Mouse (Mus musculus) hindbrain, embryonic 12.5 days (tissue): ENCODE results near the gene Gm20388. TPM values are rescaled to one million over a fixed set of nuclear protein-coding genes. Genes with fewer than 3 reads are reported as not detected.

Source experiments
- ATAC-seq: fragments of 200-750 bp; cut with Nextera tagmentation; 2 replicates; pipeline ENCODE4 v1.8.0; 2017; ENCODE audit warnings: moderate TSS enrichment; ENCODE audit not compliant: low FRiP score
- H3K27ac ChIP-seq: fragments of 300-500 bp; sonication (generic); 2 replicates; pipeline ENCODE4 v1.5.1; 2016; ENCODE audit warnings: mild to moderate bottlenecking
- H3K27me3 ChIP-seq: fragments of 300-500 bp; sonication (generic); 2 replicates; pipeline ENCODE4 v1.6.1; 2016; ENCODE audit warnings: mild to moderate bottlenecking
- H3K36me3 ChIP-seq: fragments of 300-500 bp; sonication (generic); 2 replicates; pipeline ENCODE4 v1.6.1; 2016; ENCODE audit warnings: mild to moderate bottlenecking
- H3K4me1 ChIP-seq: fragments of 300-500 bp; sonication (generic); 2 replicates; pipeline ENCODE4 v1.6.1; 2016
- H3K4me2 ChIP-seq: fragments of 300-500 bp; sonication (generic); replicated peaks from 2 replicates; pipeline ENCODE4 v1.6.1; 2016; ENCODE audit warnings: mild to moderate bottlenecking
- H3K4me3 ChIP-seq: fragments of 300-500 bp; sonication (generic); 2 replicates; pipeline ENCODE4 v1.5.1; 2016; ENCODE audit warnings: mild to moderate bottlenecking
- H3K9ac ChIP-seq: fragments of 300-500 bp; sonication (generic); 2 replicates; pipeline ENCODE4 v1.6.1; 2016; ENCODE audit warnings: mild to moderate bottlenecking, moderate library complexity
- H3K9me3 ChIP-seq: fragments of 300-500 bp; sonication (generic); replicated peaks from 2 replicates; pipeline ENCODE4 v1.6.1; 2016; ENCODE audit warnings: mild to moderate bottlenecking
- WGBS: fragments of 180-500 bp; shearing (Covaris S2); methylation state at CpG from one replicate; pipeline ENCODE4 v1.1.7; 2016; 5-methylcytosine and 5-hydroxymethylcytosine counted together
- polyA plus RNA-seq: library from polyadenylated mRNA; unstranded; fragments of >200 nt; fragmentation: Nextera tagmentation; extraction: Ambion mirVana; gene quantifications from 2 replicates; pipeline ENCODE4 v1.2.1, GENCODE M21; 2016

The Gm20388 gene
- polyA plus RNA-seq, 1 experiment from 2014 or later = not detected

DNA sequence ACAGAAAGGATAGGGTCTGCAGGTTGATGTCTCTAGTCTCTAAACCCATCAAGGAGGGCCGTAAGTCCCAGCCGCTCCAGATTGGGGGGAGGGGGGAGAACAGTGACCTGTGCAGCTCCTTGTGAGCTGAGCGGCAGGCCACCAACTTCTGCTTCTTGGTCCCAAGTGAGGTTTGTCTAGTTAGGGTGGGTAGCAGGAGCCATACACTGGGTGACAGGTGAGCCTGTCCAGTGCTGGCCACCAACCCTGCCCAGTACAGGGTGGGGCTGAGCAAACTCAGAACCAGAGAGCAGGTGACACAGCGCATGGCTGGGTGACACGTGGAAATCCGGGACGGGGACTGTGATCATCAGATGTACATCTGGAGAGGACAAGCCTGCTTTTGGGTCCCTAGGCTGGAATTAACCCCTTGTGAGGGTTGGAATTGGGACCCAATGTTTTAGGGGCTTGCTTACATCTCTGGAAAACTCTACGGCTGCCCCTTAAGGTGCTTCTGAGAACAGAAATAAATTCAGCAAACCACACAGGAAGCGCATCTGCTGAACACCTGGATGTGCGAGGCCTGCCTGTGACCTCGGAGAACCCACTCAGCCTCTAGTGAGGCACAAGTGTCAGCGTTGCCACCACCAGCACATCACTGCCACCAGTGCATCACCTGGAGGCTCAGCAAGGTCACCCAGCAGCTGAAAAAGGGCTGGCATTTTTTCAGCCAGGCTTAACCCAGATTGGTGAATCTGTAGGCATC lies 2791.0 kb downstream of the Gm20388 start:
- no peak overlapping the region for H3K4me3 ChIP-seq
- ATAC-seq = no peak
- H3K4me1 ChIP-seq = peaks cover 18% of the 10 kb centered on the region
- no peaks in the 10 kb centered on the region for H3K36me3 ChIP-seq
- H3K9me3 ChIP-seq = no peaks in the 10 kb centered on the region
- 0 out of 2 replicates have a peak, but pooled peaks cover 14% of the 10 kb centered on the region for H3K27me3 ChIP-seq
- H3K9ac ChIP-seq = no peak overlapping the region
- H3K4me2 ChIP-seq = no peak overlapping the region
- 85% methylated on average over 12 of the region's 12 CpGs for WGBS
- no peak overlapping the region for H3K27ac ChIP-seq

DNA sequence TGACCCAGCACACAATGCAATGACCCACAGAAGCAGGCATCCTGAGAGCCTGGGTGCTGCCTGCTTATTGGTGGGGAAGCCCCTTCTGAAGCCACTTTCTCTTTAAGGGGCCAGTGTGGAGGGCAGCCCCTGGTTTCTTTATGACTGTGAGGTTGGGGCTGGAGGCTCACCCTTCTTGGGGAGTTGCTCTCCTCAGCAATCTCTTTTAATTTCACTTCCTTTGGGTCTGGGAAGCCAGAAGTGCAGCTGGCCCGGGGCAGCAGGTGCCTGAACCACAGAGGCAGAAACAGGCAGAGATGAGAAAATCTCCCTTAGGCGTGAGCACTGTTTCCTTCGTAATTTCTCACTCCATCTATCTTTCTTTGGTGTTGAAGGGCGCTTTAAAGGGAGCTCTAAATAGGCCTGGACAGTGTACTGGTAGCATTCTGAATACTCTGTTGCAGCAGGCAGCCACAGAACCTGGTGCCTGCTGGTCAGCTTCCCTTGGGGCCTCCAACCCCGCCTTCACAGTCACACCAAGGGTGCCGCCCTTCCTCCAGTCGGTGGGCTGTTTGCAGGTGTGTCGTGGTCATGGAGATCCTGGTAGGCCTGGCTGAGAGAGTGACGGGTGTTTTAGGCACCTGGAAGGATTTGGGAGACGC lies 2791.8 kb downstream of the Gm20388 start:
- no peak overlapping the region for H3K4me3 ChIP-seq
- H3K36me3 ChIP-seq = no peaks in the 10 kb centered on the region
- H3K27me3 ChIP-seq = 0 out of 2 replicates have a peak, but pooled peaks cover 11% of the 10 kb centered on the region
- H3K9ac ChIP-seq = no peak overlapping the region
- 55% methylated on average over 10 of the region's 10 CpGs for WGBS
- ATAC-seq = no peak
- H3K4me2 ChIP-seq = no peak overlapping the region
- H3K9me3 ChIP-seq = no peaks in the 10 kb centered on the region
- H3K27ac ChIP-seq = no peak overlapping the region
- H3K4me1 ChIP-seq = peaks cover 18% of the 10 kb centered on the region

DNA sequence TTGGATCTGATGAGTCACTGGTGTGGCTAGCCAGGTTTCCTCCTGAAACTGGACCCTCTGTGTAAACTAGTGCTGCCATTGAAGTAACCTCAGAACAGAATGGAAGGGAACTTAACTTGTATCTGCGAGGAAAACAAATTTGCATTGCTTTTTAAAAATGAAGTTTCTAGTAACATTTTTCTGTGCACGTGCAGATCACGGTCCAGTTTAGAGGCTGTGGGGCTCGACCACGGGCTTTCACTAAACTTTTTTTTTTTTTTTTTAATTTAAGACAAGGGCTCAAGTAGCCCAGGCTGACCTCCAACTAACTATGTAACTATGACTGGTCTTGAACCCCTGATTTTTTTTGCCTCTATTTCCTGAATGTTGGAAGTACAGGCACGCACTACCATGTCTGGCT lies 2792.3 kb downstream of the Gm20388 start:
- Histone ChIP-seq H3K9me3 (no peaks in the 10 kb centered on the region), H3K27me3 (0 out of 2 replicates have a peak, but pooled peaks cover 11% of the 10 kb centered on the region), H3K36me3 (no peaks in the 10 kb centered on the region), H3K4me1 (peaks cover 18% of the 10 kb centered on the region), H3K27ac (no peak overlapping the region), H3K9ac (no peak overlapping the region), H3K4me2 (no peak overlapping the region), H3K4me3 (no peak overlapping the region)
- 89% methylated on average over 6 of the region's 6 CpGs for WGBS
- no peak for ATAC-seq

DNA sequence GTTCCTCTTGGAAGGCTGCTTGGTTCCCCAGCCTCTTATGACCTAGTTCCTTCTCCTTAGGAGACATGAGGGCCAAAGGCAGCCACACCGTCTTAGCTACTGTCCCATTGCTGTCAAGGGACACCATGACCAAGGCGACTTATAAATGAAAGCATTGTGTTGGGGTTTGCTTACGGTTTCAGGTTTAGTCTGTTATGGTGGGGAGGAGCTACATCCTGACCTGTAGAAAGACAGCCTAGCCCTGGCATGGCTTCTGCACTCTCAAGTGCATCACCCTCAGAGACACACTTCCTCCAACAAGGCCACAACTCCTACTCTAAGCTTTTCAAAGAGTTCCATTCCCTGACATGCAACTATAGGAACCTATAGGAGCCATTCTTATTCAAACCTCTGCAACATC lies 2794.0 kb downstream of the Gm20388 start:
- H3K27ac ChIP-seq = no peak overlapping the region
- 79% methylated on average over 3 of the region's 3 CpGs for WGBS
- no peak overlapping the region for H3K4me2 ChIP-seq
- H3K27me3 ChIP-seq = 0 out of 2 replicates have a peak, but pooled peaks cover 5% of the 10 kb centered on the region
- no peak overlapping the region for H3K4me3 ChIP-seq
- H3K36me3 ChIP-seq = no peaks in the 10 kb centered on the region
- no peaks in the 10 kb centered on the region for H3K9me3 ChIP-seq
- ATAC-seq = no peak
- H3K4me1 ChIP-seq = peaks cover 16% of the 10 kb centered on the region
- H3K9ac ChIP-seq = no peak overlapping the region

DNA sequence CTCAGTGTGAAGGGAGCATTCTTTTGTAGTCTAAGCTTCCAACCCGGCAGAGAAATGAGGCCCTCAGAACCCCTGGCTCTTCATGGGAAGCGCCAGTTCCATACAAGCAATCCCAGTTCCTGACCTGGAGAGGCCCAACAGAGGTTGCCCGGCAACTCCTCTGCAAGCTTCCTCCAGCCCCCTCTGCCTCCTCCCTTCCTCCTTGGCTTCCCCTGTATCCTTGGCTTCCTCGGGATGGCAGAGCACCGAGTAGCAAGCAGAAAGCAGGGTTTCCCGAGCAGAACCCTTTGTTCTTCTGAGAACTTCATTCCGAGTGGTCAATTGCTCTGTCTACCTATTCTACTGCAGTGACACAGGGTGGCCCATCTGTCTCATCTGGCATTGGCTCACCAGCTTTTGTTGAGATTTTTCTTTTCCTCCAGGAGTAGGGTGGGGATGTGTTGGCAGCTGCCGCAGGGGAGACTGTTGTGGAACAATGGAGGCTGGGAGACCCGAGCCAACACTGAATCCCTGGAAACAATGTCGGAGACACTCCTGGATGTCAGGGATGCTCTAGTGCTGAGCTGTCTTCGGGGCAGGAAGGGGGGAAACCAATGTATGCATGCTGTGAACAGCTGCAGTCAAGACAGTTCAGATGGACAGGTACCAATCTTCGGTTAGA lies 2795.4 kb downstream of the Gm20388 start:
- H3K27ac ChIP-seq = no peak overlapping the region
- no peak overlapping the region for H3K4me3 ChIP-seq
- WGBS = 35% methylated on average over 12 of the region's 12 CpGs
- peaks cover 13% of the 10 kb centered on the region for H3K4me1 ChIP-seq
- H3K27me3 ChIP-seq = no peaks in the 10 kb centered on the region
- no peak overlapping the region for H3K9ac ChIP-seq
- H3K9me3 ChIP-seq = no peaks in the 10 kb centered on the region
- no peak overlapping the region for H3K4me2 ChIP-seq
- no peaks in the 10 kb centered on the region for H3K36me3 ChIP-seq
- no peak for ATAC-seq

DNA sequence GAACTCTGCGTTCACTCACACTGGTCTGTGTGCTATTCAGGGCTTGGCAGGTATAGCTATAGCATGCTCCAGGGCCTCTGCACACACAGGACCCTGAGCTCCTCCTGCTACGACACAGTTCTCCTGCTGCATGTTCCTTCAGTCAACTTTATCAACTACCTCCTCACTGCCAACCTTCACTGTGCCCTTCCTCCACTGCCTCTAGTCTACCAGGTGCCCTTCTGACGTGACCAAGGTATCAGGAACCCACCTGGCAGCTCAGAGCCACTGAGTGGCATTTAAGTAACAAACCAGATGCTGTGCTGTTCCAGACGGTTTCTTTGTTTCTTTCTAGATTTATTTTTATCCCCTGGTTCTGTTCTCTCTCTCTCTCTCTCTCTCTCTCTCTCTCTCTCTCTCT lies 2796.5 kb downstream of the Gm20388 start:
- 78% methylated on average over 4 of the region's 4 CpGs for WGBS
- H3K9ac ChIP-seq = no peak overlapping the region
- H3K9me3 ChIP-seq = no peaks in the 10 kb centered on the region

DNA sequence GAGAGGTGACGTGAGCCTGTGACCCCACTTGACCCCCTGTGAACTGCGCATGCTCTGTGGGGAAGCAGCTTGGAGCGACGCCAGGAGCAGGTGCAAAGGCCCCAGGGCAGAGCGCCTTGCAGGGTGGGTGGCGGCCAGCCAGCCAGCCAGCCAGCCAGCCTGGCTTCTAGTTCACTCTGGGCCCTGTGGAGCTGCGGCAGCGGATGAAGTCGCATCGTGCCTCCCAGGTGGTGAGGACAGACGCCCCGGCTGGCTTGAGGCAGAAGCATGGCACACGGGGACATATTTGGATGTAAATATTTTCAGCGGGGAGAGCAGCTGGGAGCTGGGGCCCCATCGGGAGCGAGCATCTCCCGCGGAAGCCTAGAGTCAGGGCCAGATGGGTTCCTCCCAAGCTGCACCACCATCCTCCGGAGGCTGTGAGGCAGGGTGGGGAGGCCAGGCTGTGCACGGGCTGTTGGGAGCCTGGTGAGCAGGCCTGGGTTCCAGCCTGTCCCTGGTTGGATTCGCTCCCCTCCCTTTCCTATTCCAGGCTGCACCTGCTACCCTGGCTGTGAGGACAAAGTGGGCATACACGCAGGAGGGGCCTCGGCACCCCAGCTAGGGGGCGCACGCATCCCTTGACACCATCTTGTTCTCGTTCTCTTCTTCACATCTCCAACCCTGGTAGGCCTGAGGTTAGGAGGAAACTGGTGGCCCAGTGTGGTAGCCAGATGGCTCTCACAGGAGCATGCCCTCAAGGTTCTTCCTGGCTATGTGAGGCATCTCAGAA lies 2798.9 kb downstream of the Gm20388 start:
- Histone ChIP-seq H3K4me1 (peaks cover 13% of the 10 kb centered on the region), H3K9me3 (no peaks in the 10 kb centered on the region), H3K4me2 (no peak overlapping the region), H3K27me3 (no peaks in the 10 kb centered on the region), H3K27ac (peak overlapping the region; percentile 69), H3K4me3 (no peak overlapping the region), H3K36me3 (no peaks in the 10 kb centered on the region), H3K9ac (no peak overlapping the region)
- peak; percentile 79 for ATAC-seq
- 31% methylated on average over 26 of the region's 26 CpGs for WGBS

More for the DNA sequence above, 2796.5 kb downstream of the Gm20388 start:
- H3K4me1 ChIP-seq = peaks cover 13% of the 10 kb centered on the region
- H3K27ac ChIP-seq = no peak overlapping the region
- H3K36me3 ChIP-seq = no peaks in the 10 kb centered on the region
- no peak overlapping the region for H3K4me3 ChIP-seq
- H3K27me3 ChIP-seq = no peaks in the 10 kb centered on the region
- H3K4me2 ChIP-seq = no peak overlapping the region
- no peak for ATAC-seq

DNA sequence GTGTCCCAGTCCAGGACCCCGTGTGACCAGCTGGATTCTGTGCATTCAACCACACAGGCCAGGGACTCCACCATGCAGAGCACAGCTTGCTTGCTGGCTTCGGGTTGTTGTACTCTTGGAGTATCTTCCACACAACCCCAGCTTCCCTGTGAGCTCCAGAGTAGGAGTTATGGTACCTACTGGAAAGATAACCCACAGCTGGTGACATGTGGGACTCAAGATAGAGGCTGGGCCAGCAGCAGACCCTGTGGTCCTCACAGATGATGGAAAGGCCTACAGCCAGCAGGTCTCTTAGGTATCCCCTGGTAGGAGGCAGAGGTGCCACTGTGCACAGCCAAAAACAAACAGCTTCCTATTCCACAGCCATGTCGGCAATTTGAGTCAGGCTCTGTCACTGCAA lies 2800.8 kb downstream of the Gm20388 start:
- no peak overlapping the region for H3K4me3 ChIP-seq
- no peak overlapping the region for H3K27ac ChIP-seq
- no peak for ATAC-seq
- 80% methylated on average over 3 of the region's 3 CpGs for WGBS
- peaks cover 6% of the 10 kb centered on the region for H3K4me1 ChIP-seq
- H3K9ac ChIP-seq = no peak overlapping the region
- no peak overlapping the region for H3K4me2 ChIP-seq
- no peaks in the 10 kb centered on the region for H3K9me3 ChIP-seq
- H3K27me3 ChIP-seq = 0 out of 2 replicates have a peak, but pooled peaks cover 3% of the 10 kb centered on the region
- no peaks in the 10 kb centered on the region for H3K36me3 ChIP-seq

DNA sequence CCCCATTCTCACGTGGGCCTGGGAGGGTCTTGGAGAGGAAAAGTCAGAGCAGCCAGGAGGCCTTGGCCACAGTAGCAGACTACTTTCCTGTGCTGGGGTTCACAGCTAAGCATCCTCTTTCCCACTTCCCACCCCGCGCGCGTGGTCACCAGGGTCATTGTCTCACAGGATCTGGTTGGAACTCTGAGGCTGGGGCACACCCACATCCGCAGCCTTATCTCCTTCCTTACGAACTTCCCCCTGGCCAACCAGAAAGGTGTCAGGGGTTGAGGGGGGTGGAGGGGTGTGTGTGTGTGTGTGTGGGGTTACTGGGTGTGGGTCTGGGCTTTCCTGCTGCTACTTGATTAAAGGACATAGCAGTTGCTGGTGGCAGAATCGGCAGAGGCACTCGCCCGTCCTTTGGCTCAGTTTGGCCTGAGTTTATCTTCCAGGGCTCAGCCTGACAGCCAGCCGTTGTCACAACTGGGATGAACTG lies 2801.3 kb downstream of the Gm20388 start:
- Histone ChIP-seq H3K4me3 (no peak overlapping the region), H3K27ac (no peak overlapping the region), H3K4me2 (no peak overlapping the region), H3K4me1 (peaks cover 8% of the 10 kb centered on the region), H3K36me3 (no peaks in the 10 kb centered on the region), H3K27me3 (peaks cover 7% of the 10 kb centered on the region; the same call in 1 of the 2 replicates), H3K9me3 (no peaks in the 10 kb centered on the region), H3K9ac (no peak overlapping the region)
- 80% methylated on average over 11 of the region's 11 CpGs for WGBS
- no peak for ATAC-seq

DNA sequence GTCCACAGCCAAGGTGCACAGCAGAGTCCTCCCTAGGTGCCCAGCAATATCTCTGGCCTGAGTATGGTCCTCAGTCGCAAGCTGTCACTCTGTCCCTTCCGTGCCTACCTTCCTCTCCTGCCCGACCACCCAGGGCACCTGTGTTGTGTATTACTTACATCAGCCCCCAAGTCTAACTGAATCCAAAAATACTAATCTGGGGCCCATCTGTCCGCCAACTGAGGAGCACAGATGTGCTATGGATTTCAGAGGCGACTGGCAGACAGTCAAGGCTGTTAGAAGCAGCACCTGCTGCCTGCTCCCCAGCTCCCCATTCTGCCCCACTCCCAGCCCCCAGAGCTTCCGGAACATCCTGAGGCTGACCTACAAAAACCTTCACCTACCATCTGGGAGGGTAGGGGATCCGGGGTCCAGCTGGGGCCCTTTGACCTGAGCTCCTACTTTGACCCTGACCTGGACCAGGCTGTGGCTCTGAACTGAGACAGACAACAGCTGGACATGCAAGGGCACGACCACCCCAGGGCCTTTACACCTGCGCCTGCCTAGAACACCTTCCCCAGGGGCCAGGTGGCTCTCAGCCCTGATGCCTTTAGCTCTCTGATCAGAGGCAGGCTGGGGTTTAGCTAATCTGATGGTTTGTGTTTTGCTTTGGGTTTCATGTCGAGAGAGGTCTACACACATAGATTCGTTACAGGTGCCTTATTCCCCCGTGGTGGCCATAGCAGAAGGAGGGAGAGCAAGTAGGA lies 2801.9 kb downstream of the Gm20388 start:
- Histone ChIP-seq H3K4me2 (no peak overlapping the region), H3K36me3 (no peaks in the 10 kb centered on the region), H3K4me1 (peaks cover 8% of the 10 kb centered on the region), H3K27ac (no peak overlapping the region), H3K4me3 (no peak overlapping the region), H3K9me3 (no peaks in the 10 kb centered on the region), H3K9ac (no peak overlapping the region), H3K27me3 (peaks cover 10% of the 10 kb centered on the region; the same call in 1 of the 2 replicates)
- WGBS = 79% methylated on average over 12 of the region's 12 CpGs
- ATAC-seq = no peak

DNA sequence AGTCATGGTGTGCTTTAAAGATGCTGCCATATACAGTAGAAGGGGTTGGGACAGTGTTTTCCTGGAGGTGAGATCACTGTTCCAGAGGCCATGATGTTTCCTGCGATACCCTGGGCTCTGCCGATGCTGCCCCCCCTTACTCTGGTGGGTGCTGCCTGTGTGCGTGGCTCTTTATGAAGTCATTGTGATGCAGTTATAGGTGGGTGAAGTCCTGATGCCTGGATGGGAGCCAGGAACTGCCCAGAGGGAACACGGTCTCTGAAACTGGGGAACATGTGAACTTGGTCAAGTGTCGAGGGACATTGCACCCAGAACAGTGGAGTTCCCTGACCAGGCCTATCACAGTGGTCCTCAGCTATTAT lies 2802.5 kb downstream of the Gm20388 start:
- Histone ChIP-seq H3K4me3 (no peak overlapping the region), H3K27me3 (peaks cover 10% of the 10 kb centered on the region; the same call in 1 of the 2 replicates), H3K27ac (no peak overlapping the region), H3K9me3 (no peaks in the 10 kb centered on the region), H3K4me2 (no peak overlapping the region), H3K36me3 (no peaks in the 10 kb centered on the region), H3K9ac (no peak overlapping the region), H3K4me1 (peaks cover 8% of the 10 kb centered on the region)
- WGBS = 90% methylated on average over 5 of the region's 5 CpGs
- ATAC-seq = no peak
